Mouse (Mus musculus): ENCODE results near the gene Scfd1. TPM values are rescaled to one million over a fixed set of nuclear protein-coding genes. Genes with fewer than 3 reads are reported as not detected.

Scfd1 gene
- 16.7 TPM for polyA plus RNA-seq (2015; fragmentation: Illumina TruSeq; extraction: RNeasy Lipid Tissue Mini Kit (QIAGEN cat#74804); ENCODE audit: insufficient read depth, low read depth, low replicate concordance)

GRCm38 (mm10) chr12:51377003-51377887 is at the start of gene Scfd1:
Scfd1 (plus strand) TSS chr12:51377510.

GRCm38 (mm10) chr12:51347988-51348697 is 29.2 kb upstream of the Scfd1 start, which contains the start of gene G2e3:
G2e3 (plus strand) TSS chr12:51348061.

Other genes with a start within 250 kb of the Scfd1 start
- gene G2e3, start 29.4 kb upstream of the Scfd1 start, polyA plus RNA-seq (2015; fragmentation: Illumina TruSeq; extraction: RNeasy Lipid Tissue Mini Kit (QIAGEN cat#74804); ENCODE audit: insufficient read depth, low read depth, low replicate concordance), result 1.8 TPM
- 0.33 TPM for gene Coch, start 215.8 kb downstream of the Scfd1 start, polyA plus RNA-seq (2015; fragmentation: Illumina TruSeq; extraction: RNeasy Lipid Tissue Mini Kit (QIAGEN cat#74804); ENCODE audit: insufficient read depth, low read depth, low replicate concordance)

Measured in pancreas, adult 10 weeks (tissue).